Mouse (Mus musculus): ENCODE results near the gene Actn1. TPM values are rescaled to one million over a fixed set of nuclear protein-coding genes. Genes with fewer than 3 reads are reported as not detected.
"Not testable (repeated sequence)": the region's sequence is repeated elsewhere in the genome, so short reads cannot be mapped to it uniquely, and the experiment has no call there.

The Actn1 gene
- 35.0 and 37.3 TPM in 2 replicates for total RNA-seq (2021)
- long read RNA-seq, partial matches to known transcripts, result 1 of 12 reads
- long read RNA-seq, other reads (novel, unspliced or antisense), result 8 of 12 reads

DNA sequence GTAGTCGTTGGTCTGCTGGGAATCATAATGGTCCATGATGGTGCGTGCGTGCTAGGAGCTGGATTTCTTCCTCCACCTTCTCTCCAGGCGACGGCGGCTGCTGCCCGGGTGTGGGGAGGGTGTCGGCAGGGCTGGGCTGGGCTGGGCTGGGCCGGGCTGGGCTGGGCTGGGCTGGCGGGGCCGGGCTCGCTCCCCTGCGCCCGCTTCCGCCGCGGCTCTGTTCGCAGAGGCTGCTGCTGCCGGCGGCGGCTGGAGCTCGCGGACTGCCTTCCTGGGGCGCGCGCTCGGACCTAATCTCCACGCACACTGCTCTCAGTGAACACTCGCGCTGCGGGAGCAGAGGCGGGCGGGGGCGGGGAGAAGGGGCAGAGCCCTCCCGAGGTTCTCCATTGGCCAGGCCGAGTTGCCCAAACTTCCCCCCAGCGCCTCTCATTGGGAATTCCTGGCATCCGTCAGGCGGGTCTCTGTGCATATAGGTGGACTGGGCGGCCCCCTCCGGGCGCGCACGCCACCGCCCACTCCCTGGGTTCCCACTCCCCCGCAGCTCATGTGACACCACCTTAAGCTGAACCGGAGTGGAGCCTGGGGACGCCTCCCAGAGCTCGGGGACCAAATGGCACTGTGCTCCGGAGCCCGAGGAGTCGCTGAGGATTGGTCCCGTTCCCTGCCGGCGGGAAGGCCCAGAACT, at the start of gene Actn1:
Gene Actn1 (minus strand): TSS at position 316 of the 688 bp plus-strand sequence.
- peak; percentile 91 for DNase-seq

DNA sequence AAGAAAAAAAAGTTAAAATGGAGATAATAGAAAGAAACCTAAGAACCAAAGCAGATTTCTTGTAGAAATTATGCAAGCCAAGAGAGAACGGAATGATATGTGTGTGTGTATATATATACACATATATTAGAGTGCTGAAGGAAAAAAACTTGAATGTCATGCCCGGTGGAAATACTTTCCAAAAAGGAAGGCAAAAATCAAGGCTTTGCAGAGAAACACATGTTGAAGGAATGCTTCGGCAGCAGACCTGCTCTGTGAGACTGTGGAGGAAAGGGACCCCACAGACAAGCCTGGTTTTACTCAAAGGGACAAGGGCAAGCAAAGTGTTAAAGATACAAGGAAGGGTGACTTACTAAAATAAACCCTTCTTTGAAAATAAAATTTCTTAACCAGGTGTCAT, 47.4 kb upstream of the Actn1 start:
- DNase-seq, result no peak

DNA sequence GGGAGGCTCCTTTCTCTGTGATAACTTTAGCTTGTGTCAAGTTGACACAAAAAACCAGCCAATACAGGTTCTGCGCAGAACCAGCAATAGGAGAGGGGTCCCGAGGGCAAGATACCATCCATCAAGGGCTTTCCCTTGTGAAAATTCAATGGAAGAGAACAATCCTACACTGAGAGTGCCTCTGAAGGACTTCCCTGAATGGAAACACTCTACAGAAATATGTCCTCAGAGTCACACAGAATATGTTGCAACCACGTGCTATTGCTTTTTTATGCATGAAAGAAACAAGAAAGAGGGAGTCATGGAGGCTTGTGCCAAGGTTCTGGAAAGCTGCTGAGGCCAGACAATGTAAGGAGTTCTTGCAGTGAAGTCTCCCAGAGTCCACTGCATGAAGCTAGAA, 44.3 kb upstream of the Actn1 start:
- no peak for DNase-seq

DNA sequence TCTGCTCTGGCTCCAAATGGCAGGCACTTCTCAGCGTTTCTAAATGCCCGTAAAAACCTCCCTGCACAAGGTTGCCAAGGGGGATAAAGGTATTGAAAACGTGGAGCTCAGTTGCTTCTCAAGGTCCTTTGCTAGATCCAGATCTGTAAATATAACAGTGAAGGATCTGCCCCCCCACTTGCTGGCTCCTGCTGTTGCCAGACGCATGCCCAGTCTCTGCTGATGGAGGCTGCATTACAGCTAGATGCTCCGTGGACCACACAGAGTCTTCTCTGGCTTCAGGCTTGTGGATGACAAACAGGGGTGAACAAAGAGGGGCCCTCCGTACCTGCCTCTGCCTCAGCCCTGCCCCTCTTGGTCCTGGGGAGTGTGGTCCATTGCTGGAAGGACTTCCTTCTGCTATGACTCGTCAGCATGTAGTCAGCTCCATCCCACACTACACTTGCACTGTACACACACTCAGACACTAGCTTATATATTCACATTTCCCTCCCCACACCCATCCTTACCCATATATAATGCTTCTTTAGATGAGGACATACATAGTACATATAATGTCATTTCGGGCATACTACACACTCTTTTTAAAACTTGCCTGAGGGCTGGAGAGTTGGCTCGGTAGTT, 40.8 kb upstream of the Actn1 start:
- DNase-seq, result no peak

DNA sequence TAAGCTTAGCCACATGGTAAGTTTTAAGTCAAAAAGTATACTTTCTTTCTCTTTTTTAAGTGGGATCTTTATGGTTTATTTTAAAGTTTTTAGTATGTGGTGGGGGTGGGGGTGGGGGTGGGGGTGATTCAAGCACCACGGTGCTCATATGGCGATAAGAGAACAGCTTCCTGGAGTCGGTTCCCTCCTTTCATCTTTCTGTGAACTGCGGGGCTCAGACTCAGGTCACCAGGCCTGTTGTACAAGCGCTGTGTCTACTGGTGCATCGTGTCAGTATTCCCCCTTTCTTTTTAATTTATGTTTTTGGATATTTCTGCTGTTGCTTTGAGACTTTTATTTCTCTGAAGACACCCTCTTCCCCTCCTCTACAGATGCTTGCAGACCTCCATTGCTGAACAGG, 38.5 kb upstream of the Actn1 start:
- DNase-seq, result no peak

DNA sequence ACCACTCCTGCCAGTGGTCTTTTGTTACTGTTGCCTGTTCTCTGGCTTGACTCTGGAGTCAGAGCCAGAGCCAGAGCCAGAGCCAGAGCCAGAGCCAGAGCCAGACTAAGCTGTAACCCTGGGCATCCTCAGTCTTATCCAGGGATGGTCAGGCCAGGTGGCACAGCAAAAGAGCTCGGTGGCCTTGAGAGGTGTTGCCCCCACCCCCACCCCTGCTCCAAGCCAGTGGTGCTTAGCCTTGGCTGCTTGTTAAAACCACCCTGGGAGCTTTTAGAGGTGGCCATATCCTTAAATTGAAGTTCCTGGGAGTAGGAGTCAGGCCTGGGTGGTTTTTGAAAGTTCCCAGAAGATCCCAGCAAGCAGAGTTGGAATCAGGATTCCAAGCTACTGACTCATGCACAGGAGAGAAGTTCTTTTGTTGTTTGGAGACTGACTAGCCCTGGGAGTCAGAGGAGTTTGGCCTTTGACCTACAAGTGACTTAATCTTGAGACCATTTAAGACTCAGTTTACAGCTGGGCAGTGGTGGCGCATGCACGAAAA, 31.8 kb upstream of the Actn1 start:
- DNase-seq, result no peak

DNA sequence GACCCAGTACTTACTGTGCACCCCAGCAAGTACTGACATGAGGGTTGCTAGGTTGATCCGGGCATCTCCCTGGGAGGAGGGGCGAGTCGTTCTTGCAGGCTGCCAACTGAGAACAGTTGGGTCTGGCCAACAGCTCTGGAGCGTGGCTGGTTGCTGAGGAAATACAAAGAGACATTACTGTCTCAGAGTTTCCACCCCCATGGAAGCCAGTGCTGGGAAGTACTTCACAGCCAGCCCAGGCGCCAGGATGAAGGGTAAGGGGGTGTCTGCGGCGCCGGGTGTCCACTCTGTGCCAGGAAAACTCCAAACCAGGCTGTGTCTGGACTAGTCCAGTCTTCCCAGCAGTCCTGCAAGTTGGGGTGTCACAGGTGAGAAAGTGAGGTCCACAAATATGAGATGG, 30.8 kb upstream of the Actn1 start:
- DNase-seq, result no peak

DNA sequence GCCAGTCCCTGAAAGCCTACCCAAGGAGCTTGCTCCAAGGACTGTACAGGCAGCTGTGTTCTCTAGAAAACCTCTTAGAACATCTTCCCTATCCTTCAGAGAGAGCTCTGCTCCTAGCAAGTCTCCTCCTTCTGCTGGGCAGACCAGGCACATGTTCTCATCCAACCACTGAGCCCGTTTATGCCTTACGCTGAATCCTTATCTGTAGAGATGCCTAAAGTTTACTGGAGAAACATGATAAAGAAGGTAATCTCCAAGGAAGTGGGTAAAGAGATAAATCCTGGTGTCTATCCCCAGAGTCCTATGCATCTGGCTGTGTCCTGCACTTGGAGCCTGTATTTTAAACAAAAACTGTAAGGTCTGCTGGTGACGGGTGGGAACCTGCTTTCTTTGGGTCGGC, 30.3 kb upstream of the Actn1 start:
- no peak for DNase-seq

DNA sequence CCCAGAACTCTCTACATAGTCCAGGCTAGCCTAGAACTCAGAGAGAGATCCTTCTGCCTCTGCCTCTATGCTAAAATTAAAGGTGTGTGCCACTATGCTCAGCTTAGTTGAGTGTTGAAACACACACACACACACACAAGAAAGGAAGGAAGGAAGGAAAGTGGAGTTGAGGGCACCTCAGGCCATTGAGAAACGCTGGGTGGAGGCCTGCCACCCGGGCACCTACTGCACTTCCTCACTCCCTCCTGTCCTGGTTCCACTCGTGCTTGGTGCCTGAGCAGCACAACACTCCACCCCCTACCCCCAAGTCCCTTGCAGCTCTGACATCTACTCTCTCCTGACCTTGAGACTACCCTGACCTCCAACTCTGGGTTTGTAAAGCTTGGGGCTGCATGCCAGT, 29.6 kb upstream of the Actn1 start:
- no peak for DNase-seq

DNA sequence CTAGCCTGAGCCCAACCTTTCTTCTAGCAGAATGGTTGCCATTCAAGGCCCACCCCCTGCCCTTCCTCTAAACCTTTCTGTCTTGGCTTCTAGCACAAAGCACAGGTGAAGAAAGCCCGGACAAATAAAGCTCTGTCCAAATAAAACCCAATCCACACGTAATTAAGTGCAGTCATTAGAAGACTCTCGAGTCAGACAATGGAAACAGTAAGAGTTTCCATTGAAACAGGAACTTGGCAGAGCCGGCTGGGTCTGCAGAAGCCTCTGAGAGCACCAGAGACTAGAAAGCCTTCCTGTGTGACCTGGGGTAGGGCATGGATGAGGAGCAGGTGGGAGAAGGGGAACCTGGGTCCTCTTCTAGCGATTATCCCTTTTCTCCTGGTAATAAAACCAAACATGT, 25.7 kb upstream of the Actn1 start:
- DNase-seq, result no peak

DNA sequence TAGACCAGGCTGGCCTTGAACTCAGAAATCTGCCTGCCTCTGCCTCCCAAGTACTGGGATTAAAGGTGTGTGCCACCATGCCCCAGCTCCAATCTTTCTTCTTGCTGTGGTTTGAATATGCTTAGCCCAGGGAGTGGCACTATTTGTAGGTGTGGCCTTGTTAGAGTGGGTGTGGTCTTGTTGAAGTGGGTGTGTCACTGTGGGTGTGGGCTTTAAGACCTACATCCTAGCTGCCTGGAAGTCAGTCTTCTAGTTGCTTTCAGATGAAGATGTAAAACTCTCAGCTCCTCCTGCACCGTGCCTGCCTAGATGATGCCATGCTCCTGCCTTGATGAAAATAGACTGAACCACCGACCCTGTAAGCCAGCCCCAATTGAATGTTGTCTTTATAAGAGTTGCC, 24.1 kb upstream of the Actn1 start:
- not testable (repeated sequence) for DNase-seq

DNA sequence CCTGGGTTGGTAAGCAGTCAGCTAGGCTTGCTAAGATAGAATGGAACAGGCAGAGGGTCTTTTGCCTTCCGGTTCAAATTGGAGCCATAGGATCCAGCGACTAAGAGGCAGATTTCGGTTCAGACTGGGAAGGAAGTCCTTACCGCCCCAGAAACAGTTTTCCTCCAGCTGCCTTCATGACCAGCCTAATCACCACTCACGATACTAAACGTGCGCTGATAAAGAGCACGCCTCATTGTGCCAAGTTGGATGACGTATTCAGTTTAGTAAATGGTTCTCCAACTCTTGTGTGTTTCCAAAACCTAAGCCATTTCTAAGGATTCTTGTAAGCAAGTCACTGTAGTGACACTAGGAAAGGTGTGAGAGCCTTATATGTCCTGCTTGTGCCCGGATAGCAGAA, 18.7 kb upstream of the Actn1 start:
- no peak for DNase-seq

DNA sequence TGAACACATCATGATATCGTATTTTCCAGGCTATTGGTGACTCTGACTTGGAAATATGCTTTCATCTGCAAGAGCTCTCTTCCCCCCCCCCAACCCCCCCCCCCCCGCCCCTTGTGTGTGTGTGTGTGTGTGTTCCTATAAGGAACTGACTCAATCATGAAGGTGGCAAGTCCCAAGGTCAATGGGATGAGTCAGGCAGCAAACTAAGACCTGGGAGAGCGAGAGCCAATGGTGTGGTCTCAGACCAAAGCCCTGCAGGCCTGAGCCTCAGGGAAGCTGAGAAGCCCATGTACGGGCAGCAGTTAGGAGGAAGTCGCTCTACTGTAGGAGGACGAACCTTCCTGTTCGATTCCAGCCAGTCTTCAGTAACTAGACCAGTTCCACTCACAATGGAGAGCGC, 17.3 kb upstream of the Actn1 start:
- peak; percentile 24 for DNase-seq

DNA sequence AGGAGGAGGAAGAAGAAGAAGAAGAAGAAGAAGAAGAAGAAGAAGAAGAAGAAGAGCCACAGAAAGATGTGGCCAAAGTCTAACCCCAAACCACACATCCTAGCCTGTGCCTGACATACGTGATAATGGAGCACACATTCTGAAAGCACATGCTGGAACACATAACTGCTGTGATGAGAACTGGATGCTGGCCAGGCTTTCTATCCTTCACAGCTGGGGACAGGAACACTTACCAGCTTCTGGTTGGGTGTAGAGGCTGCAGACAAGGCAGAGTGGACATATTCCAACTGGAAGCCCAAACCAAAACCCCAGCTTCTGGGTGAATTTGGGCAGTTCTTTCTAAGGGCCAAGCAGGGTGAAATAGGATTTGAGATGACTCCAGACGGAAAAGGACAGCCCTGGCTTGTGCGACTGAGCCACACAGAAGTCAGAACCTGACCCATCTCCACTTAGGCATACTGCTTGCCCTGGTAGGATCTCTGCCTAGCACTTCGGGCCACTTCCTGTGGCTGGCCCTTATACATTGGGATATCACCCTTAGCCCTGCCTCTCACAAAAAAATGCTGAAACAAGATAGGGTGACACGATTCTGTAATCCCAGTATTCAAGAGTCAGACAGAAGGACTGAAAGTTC, 15.1 kb upstream of the Actn1 start:
- DNase-seq, result no peak

DNA sequence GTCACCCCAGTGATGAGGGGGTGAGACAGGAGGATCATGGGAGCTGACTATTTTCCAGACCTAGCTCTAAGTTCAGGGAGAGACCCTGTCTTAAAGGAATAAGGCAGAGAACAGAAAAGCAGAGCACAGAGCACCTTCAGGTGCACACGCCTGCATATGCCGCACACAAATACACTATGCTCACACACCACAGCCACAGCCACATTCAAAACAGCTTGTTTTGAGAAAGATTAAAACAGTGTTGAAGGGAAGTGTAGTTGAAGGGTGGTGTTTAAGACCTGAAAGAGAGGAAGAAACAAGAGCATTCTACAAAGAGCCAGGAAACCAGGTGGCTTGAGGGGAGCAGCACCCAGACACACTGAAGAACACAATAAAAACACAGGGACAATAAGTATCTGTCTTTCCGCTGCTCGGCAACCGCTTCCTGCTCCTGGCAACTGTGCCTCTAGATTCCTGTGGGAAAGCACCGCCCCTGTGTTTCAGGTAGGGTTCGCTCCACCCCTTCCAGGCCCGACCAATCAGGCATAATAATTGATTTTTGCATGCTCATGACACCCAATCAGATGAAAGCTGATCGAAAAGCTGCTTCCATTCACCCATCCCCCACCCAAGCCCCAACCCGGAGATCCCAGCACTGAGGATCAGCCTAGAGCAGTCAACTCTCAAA, 13.0 kb upstream of the Actn1 start:
- no peak for DNase-seq

DNA sequence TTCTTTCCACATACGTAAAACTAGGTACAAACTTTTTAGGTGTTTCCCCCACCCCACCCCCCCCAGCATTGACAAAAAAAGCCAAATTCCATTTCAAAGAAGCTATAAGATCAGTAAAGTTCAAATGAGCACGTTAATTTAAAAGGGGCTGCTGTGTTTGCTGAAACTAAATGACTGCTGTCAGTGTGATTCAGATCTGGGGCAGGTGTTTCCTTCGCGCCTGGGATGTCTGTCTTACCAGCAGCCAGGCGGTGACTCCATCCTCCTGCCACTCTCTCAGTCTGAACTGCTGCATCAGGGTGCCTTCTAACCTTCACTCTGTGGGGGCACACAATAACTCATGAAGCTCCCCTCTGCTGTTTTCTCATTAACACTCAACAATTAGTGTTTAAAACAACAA, 11.6 kb upstream of the Actn1 start:
- no peak for DNase-seq

DNA sequence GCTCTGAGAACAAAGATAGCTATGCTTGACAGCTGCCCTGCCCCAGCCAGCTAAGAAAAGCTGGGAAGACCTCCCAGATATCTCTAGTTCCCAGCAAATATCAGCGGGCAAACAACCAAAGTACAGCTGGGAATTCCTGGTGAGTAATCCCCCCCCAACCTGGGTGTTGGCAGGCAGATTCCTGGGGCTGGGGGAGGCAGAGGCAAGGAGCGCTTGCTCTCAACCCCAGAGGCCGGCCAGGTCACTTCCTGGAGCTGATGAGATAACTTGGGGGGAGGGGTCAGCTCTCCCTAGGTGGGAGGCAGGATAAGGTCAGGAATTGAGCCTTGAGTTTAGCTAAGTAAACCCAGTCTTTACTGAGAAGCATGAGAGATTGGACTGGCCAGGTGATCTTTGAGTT, 10.8 kb upstream of the Actn1 start:
- DNase-seq, result no peak

DNA sequence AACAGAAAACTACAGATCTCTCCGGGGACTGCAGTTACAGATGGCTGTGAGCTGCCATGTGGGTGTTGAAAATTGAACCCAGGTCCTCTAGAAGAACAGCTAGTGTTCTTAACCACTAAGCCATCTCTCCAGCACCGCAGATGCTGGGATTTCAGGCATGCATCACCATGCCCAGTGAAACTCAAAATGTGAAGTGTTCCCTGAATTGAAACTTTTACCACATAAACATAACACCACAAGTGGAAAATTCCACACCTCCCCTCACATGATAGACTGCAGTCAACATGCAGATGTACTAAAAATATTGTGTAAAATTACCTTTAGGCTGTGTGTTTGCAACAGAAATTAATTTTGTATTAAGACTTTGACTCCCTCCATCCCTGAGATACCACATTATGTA, 9.1 kb upstream of the Actn1 start:
- no peak for DNase-seq

DNA sequence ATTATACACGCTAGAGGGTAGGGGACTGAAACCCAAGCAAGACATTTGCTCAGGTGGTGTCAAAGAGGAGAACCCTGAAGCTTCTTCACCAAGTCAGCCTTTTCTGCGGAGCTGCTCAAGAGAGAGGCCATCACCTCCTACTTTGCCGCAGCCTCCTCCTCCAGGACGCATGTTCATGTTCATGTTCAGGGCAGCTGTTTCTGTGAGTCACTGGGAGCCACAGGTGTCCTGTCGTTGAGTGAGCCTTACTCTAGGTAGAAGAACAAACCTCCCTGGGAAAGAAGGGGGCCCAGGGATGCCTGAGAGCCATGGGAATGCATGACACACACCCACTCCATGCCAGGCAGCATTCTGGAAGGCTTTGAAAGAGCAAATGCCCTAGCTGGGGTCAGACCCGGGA, 7.8 kb upstream of the Actn1 start:
- DNase-seq, result no peak

DNA sequence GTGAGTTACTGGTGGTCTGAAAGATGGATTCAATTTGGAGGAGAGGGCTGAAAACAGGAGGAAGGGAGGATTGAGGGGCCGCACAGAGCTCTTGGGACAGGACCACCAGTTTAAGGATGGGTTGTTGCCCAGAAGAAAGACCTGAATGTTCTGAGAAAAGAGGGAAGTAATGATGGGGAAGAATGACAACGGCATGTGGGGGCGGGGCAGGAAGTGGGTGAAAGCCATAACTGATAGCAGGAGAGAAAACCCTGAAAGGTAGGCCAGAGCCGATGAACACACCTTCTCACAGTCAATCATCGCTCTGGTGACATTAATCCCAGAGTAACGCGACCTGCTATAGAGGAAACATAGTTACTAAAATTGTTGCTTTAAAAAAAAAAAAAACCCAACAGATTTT, 4.2 kb upstream of the Actn1 start:
- not testable (repeated sequence) for DNase-seq

DNA sequence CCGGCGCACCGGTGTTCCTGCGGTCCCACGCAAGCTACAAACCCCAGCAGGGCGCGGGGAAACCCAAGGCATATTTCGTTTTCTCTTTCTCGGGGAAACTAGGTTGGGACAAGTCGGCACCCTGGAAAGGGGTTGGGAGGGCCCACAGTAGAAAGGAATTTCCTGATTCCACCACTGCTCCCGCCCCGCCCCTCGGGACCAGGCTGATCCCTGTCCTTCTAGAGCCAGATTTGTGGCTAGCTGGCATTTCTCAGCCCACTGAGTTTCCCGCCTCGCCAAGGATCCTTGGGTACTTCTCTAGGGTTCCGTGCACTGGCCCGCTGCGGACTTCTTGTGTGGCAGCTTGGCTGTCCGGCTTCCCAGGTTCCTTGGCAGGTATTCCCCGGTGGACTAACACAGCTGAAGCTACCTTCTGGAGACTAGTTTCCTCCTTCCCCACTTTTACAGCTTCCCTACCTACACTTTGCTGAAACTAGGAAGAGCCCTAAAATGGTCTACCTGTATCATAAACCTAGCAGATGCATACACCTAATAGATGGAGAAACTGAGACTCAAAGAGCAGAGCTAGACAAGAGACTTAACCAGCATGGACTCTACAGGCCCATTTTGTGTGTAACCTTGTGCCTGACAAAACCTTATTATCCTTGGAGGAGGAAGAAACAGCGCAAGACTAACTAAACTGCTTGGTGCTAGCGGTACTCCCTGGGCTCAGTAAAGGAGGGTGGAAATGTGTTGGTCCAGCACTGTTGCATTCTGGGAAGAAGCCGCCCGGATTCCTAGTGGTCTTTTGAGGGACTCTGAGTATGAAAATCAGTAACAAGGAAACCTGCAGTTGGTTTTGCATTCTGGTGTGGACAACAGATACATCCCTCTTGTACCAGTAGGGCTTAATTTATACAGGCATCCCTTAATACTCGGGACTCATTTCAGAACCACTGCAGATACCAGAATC, 849 bp upstream of the Actn1 start:
- DNase-seq, result no peak

Measured in adrenal gland, postnatal 25 days (tissue).